Mouse (Mus musculus) liver, postnatal 0 days (tissue): Measurements from ENCODE around the gene Lhx9.

Experiments used
- CTCF ChIP-seq: sonication (generic); IDR thresholded peaks from 2 replicates; pipeline ENCODE4 v1.5.1; 2016; ENCODE audit warnings: antibody characterized with exemption, low read depth
- EP300 ChIP-seq: IDR thresholded peaks from 2 replicates; pipeline ENCODE4 v1.6.1; 2016; ENCODE audit warnings: antibody characterized with exemption, low read depth, mild to moderate bottlenecking

GRCm38 (mm10) chr1:138842315-138842714 lies 6.1 kb downstream of the Lhx9 start:
- TF ChIP-seq CTCF (no peak), EP300 (no peak)
